16 mouse cellular contexts compared by ENCODE assay signal in the genomic region with DNA sequence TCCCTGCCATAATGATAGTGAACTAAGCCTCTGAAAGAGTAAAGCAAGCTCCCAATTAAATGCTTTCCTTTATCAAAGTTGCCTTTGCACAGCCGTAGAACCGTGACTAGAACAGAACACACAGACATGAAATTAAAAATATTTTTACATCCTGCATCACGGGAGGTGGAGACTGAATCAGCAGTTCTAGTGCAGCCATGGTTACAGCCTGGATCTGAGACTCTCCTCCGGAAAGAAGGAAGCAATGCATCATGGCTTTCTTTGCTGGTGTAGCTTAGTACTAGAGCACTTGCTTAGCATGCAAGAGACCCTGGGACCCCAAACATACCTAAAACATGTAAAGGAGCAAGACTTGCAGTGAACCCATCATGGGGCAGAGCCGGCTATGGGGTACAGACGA.
"Had no signal": no experiment of that assay in that cellular context is flagged by ENCODE, and none has a peak within 500 bp of the region (broad histone marks: within the 10 kb centered on the region; RNA-seq: fewer than 3 reads in every experiment).

No protein-coding gene starts in this region.

- H3K4me3 ChIP-seq: midbrain, embryonic 10.5 days; midbrain, embryonic 12.5 days; myocyte; neural tube, embryonic 13.5 days; neural tube, embryonic 15.5 days; stomach, embryonic 15.5 days had no signal

- ATAC-seq: midbrain, embryonic 16.5 days had no signal

- DNase-seq: lung, embryonic 14.5 days; lung, postnatal 10 days; lung, postnatal 4 days; midbrain, embryonic 14.5 days; right cerebral cortex, postnatal 14 days; thymus, adult 2 months; thymus, postnatal 25 days; thymus, postnatal 4 days had no signal

- H3K27ac ChIP-seq: midbrain, embryonic 10.5 days; midbrain, embryonic 12.5 days; neural tube, embryonic 13.5 days; neural tube, embryonic 15.5 days; stomach, embryonic 15.5 days; stomach, postnatal 0 days had no signal
